Mouse (Mus musculus): ENCODE measurements around the gene Ppp4r3b. TPM values are rescaled to one million over a fixed set of nuclear protein-coding genes. Genes with fewer than 3 reads are reported as not detected.
A peak's percentile ranks its signal among the peaks of the same experiment; 100 is the strongest.

Ppp4r3b gene
- polyA plus RNA-seq, 1 experiment from 2014 or later, result 99.3 TPM

DNA sequence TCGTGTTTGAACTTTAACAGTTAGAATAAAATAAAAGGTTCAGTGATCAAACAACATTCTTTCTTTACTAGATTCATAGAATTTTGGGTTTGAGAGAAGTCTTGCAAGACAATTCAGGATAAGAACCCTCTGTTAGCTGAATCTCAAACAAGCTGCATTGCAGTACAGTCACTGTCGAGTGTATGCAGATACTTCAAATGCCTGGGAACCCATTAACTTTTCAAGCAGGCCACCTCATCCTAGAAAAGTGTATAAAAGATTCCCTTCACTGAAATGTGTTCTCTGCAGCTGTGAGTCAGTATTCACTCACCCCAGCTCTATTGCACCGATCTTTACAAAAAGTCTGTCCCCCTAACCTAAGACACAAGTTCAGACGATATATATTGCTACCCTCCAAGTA lies 73.3 kb downstream of the Ppp4r3b start:
- Histone ChIP-seq H3K36me3 (peaks cover 21% of the 10 kb centered on the region), H3K4me1 (peaks cover 17% of the 10 kb centered on the region), H3K4me3 (peak overlapping the region; percentile 75), H3K9me3 (replicated peaks) (no peaks in the 10 kb centered on the region), H3K27ac (no peak overlapping the region), H3K27me3 (ENCODE audit: low read depth, poor library complexity, severe bottlenecking) (no peaks in the 10 kb centered on the region)
- WGBS, result 80% methylated on average over 4 of the region's 4 CpGs
- no peak for DNase-seq (ENCODE audit: low spot score)

DNA sequence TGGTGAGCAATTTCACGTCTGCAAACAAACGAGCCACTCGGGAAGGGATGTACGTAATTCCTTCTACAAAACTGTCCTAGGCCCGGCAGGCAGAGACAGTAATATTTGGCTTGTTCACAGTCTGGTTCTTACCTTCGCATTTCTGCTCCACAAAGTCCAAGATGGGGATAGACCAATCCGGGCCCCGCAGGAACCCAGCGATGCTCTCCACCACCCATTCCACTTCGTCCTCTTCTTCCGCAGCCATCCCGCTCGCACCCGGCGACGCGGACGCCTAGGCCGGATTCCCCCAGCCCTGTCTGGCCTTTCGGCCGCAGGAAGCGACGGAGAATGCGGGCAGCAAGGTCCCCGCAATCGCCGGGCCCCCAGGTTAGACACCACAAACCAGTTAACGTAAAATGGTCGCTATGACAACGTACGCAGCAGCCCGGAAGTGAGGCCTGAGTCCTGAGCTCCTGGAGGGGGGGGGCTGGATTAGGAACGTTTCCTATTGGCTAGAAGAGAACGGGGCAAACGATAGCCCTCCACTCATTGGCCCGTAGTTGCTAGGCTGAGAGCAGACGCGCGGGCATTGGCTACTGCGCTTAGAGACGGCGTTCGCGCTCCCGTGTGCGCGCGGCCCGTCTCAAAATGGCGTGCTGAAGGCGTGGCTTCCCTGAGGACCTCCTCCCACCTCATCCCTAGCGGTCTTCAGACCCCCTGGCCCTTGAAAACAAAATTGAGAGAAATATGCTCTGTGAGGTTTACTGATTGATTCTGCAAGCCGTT lies 74.4 kb downstream of the Ppp4r3b start, which contains the start of gene Cfap36:
Gene Cfap36 (minus strand): TSS at position 527 of the 768 bp plus-strand sequence.
- under 1% methylated on average over 53 of the region's 53 CpGs for WGBS
- H3K9me3 ChIP-seq (replicated peaks), result no peaks in the 10 kb centered on the region
- DNase-seq (ENCODE audit: low spot score), result peak; percentile 90
- peaks cover 15% of the 10 kb centered on the region for H3K36me3 ChIP-seq
- H3K27me3 ChIP-seq (ENCODE audit: low read depth, poor library complexity, severe bottlenecking), result no peaks in the 10 kb centered on the region
- H3K4me1 ChIP-seq, result peaks cover 17% of the 10 kb centered on the region
- H3K27ac ChIP-seq, result peak within 1 kb of the TSS; percentile 82
- peak within 1 kb of the TSS; percentile 75 for H3K4me3 ChIP-seq

DNA sequence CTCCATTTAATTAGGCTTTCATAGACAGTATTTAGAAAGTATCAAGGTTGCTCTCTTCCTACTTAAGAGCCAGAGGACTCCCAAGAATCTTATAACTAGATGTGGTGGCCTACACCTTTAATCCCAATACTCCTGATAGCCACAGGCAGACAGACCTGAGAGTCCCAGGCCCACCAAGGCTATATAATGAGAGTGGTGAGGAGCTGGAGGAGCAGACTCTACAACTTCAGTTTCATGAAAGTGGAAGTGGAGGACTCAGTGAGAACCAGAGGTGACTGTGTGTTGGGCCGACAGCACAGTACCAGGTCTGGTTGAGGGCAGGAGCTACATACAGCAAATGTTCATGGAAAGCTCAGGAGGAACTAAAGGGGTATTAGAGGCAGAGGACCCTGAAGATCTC lies 75.0 kb downstream of the Ppp4r3b start:
- peak; percentile 33 for DNase-seq (ENCODE audit: low spot score)

DNA sequence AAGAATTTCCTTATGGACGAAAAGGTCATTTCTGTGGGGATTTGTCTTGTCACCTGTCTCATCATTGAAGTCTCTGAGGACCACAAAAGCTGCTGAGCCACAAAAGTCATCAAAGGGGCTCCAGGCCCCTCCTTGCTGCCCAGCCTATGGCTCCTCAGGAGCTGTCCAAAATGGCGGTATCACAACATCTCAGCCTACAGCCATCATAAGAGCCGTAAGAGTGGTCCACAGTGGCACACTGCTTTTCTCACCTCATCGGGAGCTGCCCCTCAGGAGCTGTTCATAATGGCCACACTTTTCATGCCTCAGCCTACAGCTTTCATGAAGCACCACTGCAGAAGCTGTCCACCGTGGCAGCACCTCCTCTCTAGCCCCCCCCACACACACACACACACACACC lies 75.7 kb downstream of the Ppp4r3b start:
- 94% methylated on average over 5 of the region's 5 CpGs for WGBS
- no peak for DNase-seq (ENCODE audit: low spot score)
- Histone ChIP-seq H3K27ac (no peak overlapping the region), H3K27me3 (ENCODE audit: low read depth, poor library complexity, severe bottlenecking) (no peaks in the 10 kb centered on the region), H3K36me3 (peaks cover 2% of the 10 kb centered on the region), H3K9me3 (replicated peaks) (no peaks in the 10 kb centered on the region), H3K4me3 (no peak overlapping the region), H3K4me1 (peaks cover 17% of the 10 kb centered on the region)

More for the DNA sequence above, 75.0 kb downstream of the Ppp4r3b start:
- peaks cover 8% of the 10 kb centered on the region for H3K36me3 ChIP-seq
- peak overlapping the region; percentile 67 for H3K27ac ChIP-seq
- H3K4me3 ChIP-seq, result peak overlapping the region; percentile 75
- H3K9me3 ChIP-seq (replicated peaks), result no peaks in the 10 kb centered on the region
- no peaks in the 10 kb centered on the region for H3K27me3 ChIP-seq (ENCODE audit: low read depth, poor library complexity, severe bottlenecking)
- H3K4me1 ChIP-seq, result peaks cover 17% of the 10 kb centered on the region
- 96% methylated on average over 1 of the region's 1 CpGs for WGBS

DNA sequence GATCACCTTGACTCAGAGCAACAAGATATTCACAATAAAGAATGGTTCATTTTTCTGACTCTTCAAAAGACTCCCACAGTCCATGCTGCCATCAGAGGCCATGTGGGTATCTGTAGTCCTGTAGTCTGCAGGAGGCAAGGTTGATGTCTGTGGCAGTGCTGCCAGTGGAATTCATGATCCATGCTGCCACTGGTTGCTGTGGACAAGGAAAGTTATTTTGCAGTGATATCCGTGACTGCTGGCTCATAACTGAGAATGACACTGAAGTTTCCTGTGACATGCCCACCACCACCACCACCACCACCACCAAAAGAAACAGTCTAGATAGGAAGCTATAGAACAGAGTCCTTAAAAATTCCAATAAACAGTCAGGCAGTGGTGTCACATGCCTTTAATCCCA lies 82.0 kb downstream of the Ppp4r3b start:
- Histone ChIP-seq H3K27ac (no peak overlapping the region), H3K4me1 (no peaks in the 10 kb centered on the region), H3K9me3 (replicated peaks) (no peaks in the 10 kb centered on the region), H3K36me3 (no peaks in the 10 kb centered on the region), H3K27me3 (ENCODE audit: low read depth, poor library complexity, severe bottlenecking) (no peaks in the 10 kb centered on the region), H3K4me3 (no peak overlapping the region)
- no peak for DNase-seq (ENCODE audit: low spot score)
- 89% methylated on average over 1 of the region's 1 CpGs for WGBS

DNA sequence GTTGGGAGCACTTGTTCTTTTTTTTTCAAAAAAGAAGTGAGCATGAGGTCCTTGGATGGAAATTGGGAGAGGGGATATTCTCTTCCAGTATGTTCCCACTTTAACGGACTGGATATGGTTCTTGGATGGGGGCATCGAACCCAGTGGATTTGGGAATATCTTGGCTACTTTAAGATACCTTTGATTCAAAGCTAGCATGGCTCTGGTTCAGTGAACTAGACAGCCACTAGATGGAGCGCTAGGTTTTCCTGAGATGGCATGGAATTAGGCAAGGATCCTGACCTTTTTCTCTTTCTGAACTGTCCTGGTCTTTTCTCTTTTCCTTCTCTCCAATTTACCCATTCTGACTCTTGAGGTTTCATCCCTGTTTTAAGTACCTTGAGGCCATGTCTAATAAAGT lies 95.1 kb downstream of the Ppp4r3b start:
- Histone ChIP-seq H3K27ac (no peak overlapping the region), H3K4me3 (no peak overlapping the region), H3K27me3 (ENCODE audit: low read depth, poor library complexity, severe bottlenecking) (no peaks in the 10 kb centered on the region), H3K4me1 (no peaks in the 10 kb centered on the region), H3K36me3 (no peaks in the 10 kb centered on the region), H3K9me3 (replicated peaks) (no peaks in the 10 kb centered on the region)
- WGBS, result 41% methylated on average over 3 of the region's 3 CpGs
- DNase-seq (ENCODE audit: low spot score), result peak; percentile 35

Other genes starting within 250 kb of the Ppp4r3b start
- gene Pnpt1, start 42.1 kb upstream of the Ppp4r3b start, polyA plus RNA-seq (2016; fragmentation: Nextera tagmentation; extraction: Ambion mirVana), result 47.7 and 51.5 TPM in 2 replicates
- 48.0 and 51.4 TPM in 2 replicates for gene Cfap36, start 74.5 kb downstream of the Ppp4r3b start, polyA plus RNA-seq (2016; fragmentation: Nextera tagmentation; extraction: Ambion mirVana)
- gene Ccdc88a, start 200.8 kb downstream of the Ppp4r3b start, polyA plus RNA-seq (2016; fragmentation: Nextera tagmentation; extraction: Ambion mirVana), result 29.4 and 36.4 TPM in 2 replicates

All from limb, embryonic 10.5 days (tissue).